Mouse (Mus musculus) myocyte (in vitro differentiated cells): ENCODE data around the gene Toe1. TPM values are rescaled to one million over a fixed set of nuclear protein-coding genes. Genes with fewer than 3 reads are reported as not detected.
A peak's percentile ranks its signal among the peaks of the same experiment; 100 is the strongest.

Experiments
- H3K27me3 ChIP-seq: one replicate; pipeline ENCODE4 v1.6.1; 2011; ENCODE audit not compliant: control insufficient read depth, insufficient read depth, insufficient read length
- H3K36me3 ChIP-seq: one replicate; pipeline ENCODE4 v1.6.1; 2011; ENCODE audit not compliant: control insufficient read depth, insufficient read depth
- H3K4me2 ChIP-seq: one replicate; pipeline ENCODE4 v1.6.1; 2011; ENCODE audit warnings: low read depth, control low read depth
- H3K4me3 ChIP-seq: one replicate; pipeline ENCODE4 v1.5.1; 2011; ENCODE audit warnings: mild to moderate bottlenecking, control low read depth, moderate library complexity
- H3K79me2 ChIP-seq: one replicate; pipeline ENCODE4 v1.6.1; 2011; ENCODE audit not compliant: control insufficient read depth, insufficient read depth
- H3ac ChIP-seq: one replicate; pipeline ENCODE4 v1.6.1; 2011; ENCODE audit not compliant: control insufficient read depth, insufficient read length
- CEBPB ChIP-seq: IDR thresholded peaks from 2 replicates; pipeline ENCODE4 v1.6.1; 2011; ENCODE audit warnings: mild to moderate bottlenecking, moderate library complexity; ENCODE audit not compliant: poor library complexity, insufficient read depth, severe bottlenecking
- E2F4 ChIP-seq: IDR thresholded peaks from one replicate; pipeline ENCODE4 v1.6.1; 2011; ENCODE audit warnings: mild to moderate bottlenecking, control low read depth, moderate library complexity; ENCODE audit not compliant: insufficient read depth
- MAX ChIP-seq: IDR thresholded peaks from one replicate; pipeline ENCODE4 v1.6.1; 2011; ENCODE audit warnings: low read depth, mild to moderate bottlenecking, control low read depth
- MYOD1 ChIP-seq, 3 experiments: IDR thresholded peaks; one replicate each; pipeline ENCODE4 v1.6.1; 2011; ENCODE audit warnings: control low read depth in 2 of 3, low read depth in 2 of 3, mild to moderate bottlenecking in 2 of 3, moderate library complexity in 1 of 3; ENCODE audit not compliant: insufficient read length in 2 of 3, control insufficient read depth in 1 of 3
- MYOG ChIP-seq, 3 experiments: IDR thresholded peaks; one replicate each; pipeline ENCODE4 v1.6.1; 2011; ENCODE audit warnings: control low read depth in 2 of 3, low read depth in 2 of 3, mild to moderate bottlenecking in 2 of 3; ENCODE audit not compliant: insufficient read length in 2 of 3, control insufficient read depth in 1 of 3, insufficient read depth in 1 of 3
- POLR2A ChIP-seq: IDR thresholded peaks from one replicate; pipeline ENCODE4 v1.6.1; 2011; ENCODE audit warnings: low read depth, mild to moderate bottlenecking, control low read depth, moderate library complexity; ENCODE audit not compliant: insufficient read length
- POLR2AphosphoS2 ChIP-seq: IDR thresholded peaks from one replicate; pipeline ENCODE4 v1.6.1; 2011; ENCODE audit warnings: low read depth, control low read depth; ENCODE audit not compliant: insufficient read length
- REST ChIP-seq: IDR thresholded peaks from one replicate; pipeline ENCODE4 v1.6.1; 2011; ENCODE audit warnings: mild to moderate bottlenecking, control low read depth, moderate library complexity; ENCODE audit not compliant: insufficient read depth, insufficient read length
- SRF ChIP-seq: IDR thresholded peaks from one replicate; pipeline ENCODE4 v1.6.1; 2011; ENCODE audit warnings: low read depth; ENCODE audit not compliant: control insufficient read depth, insufficient read length
- TCF12 ChIP-seq: IDR thresholded peaks from one replicate; pipeline ENCODE4 v1.6.1; 2011; ENCODE audit warnings: mild to moderate bottlenecking, control low read depth; ENCODE audit not compliant: poor library complexity, insufficient read depth, severe bottlenecking
- TCF3 ChIP-seq: IDR thresholded peaks from one replicate; pipeline ENCODE4 v1.6.1; 2011; ENCODE audit warnings: low read depth, control low read depth; ENCODE audit not compliant: insufficient read length
- USF1 ChIP-seq: IDR thresholded peaks from one replicate; pipeline ENCODE4 v1.6.1; 2011; ENCODE audit warnings: low read depth, mild to moderate bottlenecking, control low read depth, moderate library complexity
- polyA plus RNA-seq: library from polyadenylated mRNA; unstranded; fragments of >200 nt; fragmentation: generic; extraction: Trizol; gene quantifications from one replicate; pipeline ENCODE4 v1.2.1, GENCODE M21; 2012; ENCODE audit warnings: missing spikeins

The Toe1 gene
- polyA plus RNA-seq, 1 experiment: 15.4 TPM

- no peaks in the 10 kb centered on the region for H3K27me3 ChIP-seq
- no peak overlapping the region for H3K4me3 ChIP-seq
- TF ChIP-seq CEBPB: no peak
- TF ChIP-seq USF1: no peak
- TF ChIP-seq POLR2AphosphoS2: no peak
- TF ChIP-seq REST: no peak
- no peak for TF ChIP-seq POLR2A
- no peak for TF ChIP-seq E2F4
- TF ChIP-seq SRF: no peak
- TF ChIP-seq TCF3: no peak
- TF ChIP-seq MYOG (IDR thresholded peaks at IDR 0.05; ENCODE audit: control insufficient read depth in 1 of 3, insufficient read depth in 1 of 3, insufficient read length in 2 of 3, low read depth in 2 of 3): no peak
- TF ChIP-seq MAX: no peak
- TF ChIP-seq MYOD1 (IDR thresholded peaks at IDR 0.05; ENCODE audit: control insufficient read depth in 1 of 3, insufficient read length in 2 of 3, low read depth in 2 of 3): no peak
- TF ChIP-seq TCF12: no peak
- H3K4me2 ChIP-seq: no peak overlapping the region
- H3K79me2 ChIP-seq: no peaks in the 10 kb centered on the region
- no peak overlapping the region for H3ac ChIP-seq
- no peaks in the 10 kb centered on the region for H3K36me3 ChIP-seq
These were observed 10.9 kb downstream of the Toe1 start for GRCm38 (mm10) chr4:116796442-116797110.

GRCm38 (mm10) chr4:116794273-116794672 lies 13.2 kb downstream of the Toe1 start:
- Histone ChIP-seq H3K4me3 (no peak overlapping the region), H3K79me2 (no peaks in the 10 kb centered on the region), H3K36me3 (no peaks in the 10 kb centered on the region), H3ac (no peak overlapping the region), H3K4me2 (no peak overlapping the region), H3K27me3 (no peaks in the 10 kb centered on the region)
- TF ChIP-seq CEBPB (no peak), POLR2AphosphoS2 (no peak), E2F4 (no peak), USF1 (no peak), MYOG (IDR thresholded peaks at IDR 0.05; ENCODE audit: control insufficient read depth in 1 of 3, insufficient read depth in 1 of 3, insufficient read length in 2 of 3, low read depth in 2 of 3) (no peak), TCF3 (no peak), MAX (no peak), TCF12 (no peak), POLR2A (no peak), REST (no peak), MYOD1 (IDR thresholded peaks at IDR 0.05; ENCODE audit: control insufficient read depth in 1 of 3, insufficient read length in 2 of 3, low read depth in 2 of 3) (no peak), SRF (no peak)

GRCm38 (mm10) chr4:116792453-116792852 lies 15.0 kb downstream of the Toe1 start:
- H3K27me3 ChIP-seq: no peaks in the 10 kb centered on the region
- no peak overlapping the region for H3ac ChIP-seq
- no peaks in the 10 kb centered on the region for H3K36me3 ChIP-seq
- TF ChIP-seq CEBPB (no peak), MYOD1 (IDR thresholded peaks at IDR 0.05; ENCODE audit: control insufficient read depth in 1 of 3, insufficient read length in 2 of 3, low read depth in 2 of 3) (no peak), TCF12 (no peak), MYOG (IDR thresholded peaks at IDR 0.05; ENCODE audit: control insufficient read depth in 1 of 3, insufficient read depth in 1 of 3, insufficient read length in 2 of 3, low read depth in 2 of 3) (no peak), SRF (no peak), POLR2A (no peak), POLR2AphosphoS2 (no peak), TCF3 (no peak), USF1 (no peak)
- no peak overlapping the region for H3K4me3 ChIP-seq
- no peaks in the 10 kb centered on the region for H3K79me2 ChIP-seq
- no peak overlapping the region for H3K4me2 ChIP-seq

- H3K4me2 ChIP-seq: peak overlapping the region; percentile 47
- no peak for TF ChIP-seq USF1
- TF ChIP-seq CEBPB: no peak
- TF ChIP-seq E2F4: no peak
- peak in 1 of 3 experiments; percentile 46 for TF ChIP-seq MYOG (IDR thresholded peaks at IDR 0.05; ENCODE audit: control insufficient read depth in 1 of 3, insufficient read depth in 1 of 3, insufficient read length in 2 of 3, low read depth in 2 of 3)
- no peak for TF ChIP-seq MAX
- no peaks in the 10 kb centered on the region for H3K79me2 ChIP-seq
- H3ac ChIP-seq: no peak overlapping the region
- H3K36me3 ChIP-seq: no peaks in the 10 kb centered on the region
- no peak overlapping the region for H3K4me3 ChIP-seq
- H3K27me3 ChIP-seq: no peaks in the 10 kb centered on the region
These were observed 18.5 kb downstream of the Toe1 start for GRCm38 (mm10) chr4:116788956-116789355.
